ENCODE assay signal across 9 mouse cellular contexts in genomic region chr2:32742173-32742531, GRCm38 (mm10). TPM values are rescaled to one million over a fixed set of nuclear protein-coding genes. Genes with fewer than 3 reads are reported as not detected.
DNase-seq lines count a peak whose midpoint lies in the region; ATAC-seq lines count a peak whose summit lies in the region.
"Had no signal": no experiment of that assay in that cellular context is flagged by ENCODE, and none has a peak within 500 bp of the region (broad histone marks: within the 10 kb centered on the region; RNA-seq: fewer than 3 reads in every experiment).

No protein-coding gene starts in this region.

- H3K4me1 ChIP-seq in heart, embryonic 14.5 days (ENCODE audit: control insufficient read depth in 2 of 2, insufficient read depth in 2 of 2, low read length in 2 of 2) = peaks cover 6 to 10% of the 10 kb centered on the region in 2 experiments
- H3K4me1 ChIP-seq in hindbrain, embryonic 12.5 days = peaks cover 33% of the 10 kb centered on the region
- H3K4me1 ChIP-seq in limb, embryonic 10.5 days = peaks cover 18% of the 10 kb centered on the region

- 15% methylated on average over 18 of the region's 18 CpGs for WGBS in heart, embryonic 14.5 days
- 2% methylated on average over 18 of the region's 18 CpGs for WGBS in hindbrain, embryonic 12.5 days
- 2% methylated on average over 18 of the region's 18 CpGs for WGBS in limb, embryonic 10.5 days

- H3K4me2 ChIP-seq in heart, embryonic 14.5 days (ENCODE audit: low read length) = peak overlapping the region; percentile 76
- peak overlapping the region; percentile 97 for H3K4me2 ChIP-seq in hindbrain, embryonic 12.5 days (replicated peaks)

- no peak overlapping the region for H3K27ac ChIP-seq in heart, embryonic 14.5 days (replicated peaks in 1 of 2; ENCODE audit: control insufficient read depth in 1 of 2, insufficient read depth in 1 of 2, low read depth in 2 of 2, low read length in 2 of 2)
- peak overlapping the region; percentile 91 for H3K27ac ChIP-seq in hindbrain, embryonic 12.5 days
- no peak overlapping the region for H3K27ac ChIP-seq in limb, embryonic 10.5 days

- DNase-seq in heart, adult 9 months (ENCODE audit: low spot score in 2 of 2) = no peak
- peak; percentile 79 for DNase-seq in embryo, embryonic 10 days (ENCODE audit: low spot score)
- peak; percentile 72 for DNase-seq in limb, embryonic 10.5 days (ENCODE audit: low spot score)
- DNase-seq in right cerebral cortex, adult 2 months (ENCODE audit: low spot score in 2 of 2) = peak; percentile 87
- DNase-seq in T-cell, adult 2 months (ENCODE audit: low spot score) = no peak

- H3K4me3 ChIP-seq in heart, embryonic 14.5 days (ENCODE audit: control insufficient read depth in 1 of 2, insufficient read depth in 1 of 2, low read depth in 1 of 2, low read length in 2 of 2) = peak overlapping the region; percentile 43 to 47
- peak overlapping the region; percentile 79 for H3K4me3 ChIP-seq in hindbrain, embryonic 12.5 days
- H3K4me3 ChIP-seq in limb, embryonic 10.5 days = peak overlapping the region; percentile 60

- peaks cover 35% of the 10 kb centered on the region for H3K36me3 ChIP-seq in heart, embryonic 14.5 days (ENCODE audit: control insufficient read depth, insufficient read depth, low read length)
- peaks cover 24% of the 10 kb centered on the region for H3K36me3 ChIP-seq in hindbrain, embryonic 12.5 days
- H3K36me3 ChIP-seq in limb, embryonic 10.5 days = peaks cover 19% of the 10 kb centered on the region

- no peaks in the 10 kb centered on the region for H3K9me3 ChIP-seq in heart, embryonic 14.5 days (ENCODE audit: control insufficient read depth, low read length)
- no peaks in the 10 kb centered on the region for H3K9me3 ChIP-seq in hindbrain, embryonic 12.5 days (replicated peaks)
- no peaks in the 10 kb centered on the region for H3K9me3 ChIP-seq in limb, embryonic 10.5 days (replicated peaks)

- H3K9ac ChIP-seq in heart, embryonic 14.5 days (ENCODE audit: low read length) = peak overlapping the region; percentile 69; the same call in 1 of the 2 replicates
- H3K9ac ChIP-seq in hindbrain, embryonic 12.5 days = peak overlapping the region; percentile 81

- peaks cover 38% of the 10 kb centered on the region for H3K27me3 ChIP-seq in heart, embryonic 14.5 days (ENCODE audit: control insufficient read depth, insufficient read depth, low read length)
- peaks cover 11% of the 10 kb centered on the region for H3K27me3 ChIP-seq in hindbrain, embryonic 12.5 days
- peaks cover 64% of the 10 kb centered on the region for H3K27me3 ChIP-seq in limb, embryonic 10.5 days (ENCODE audit: low read depth, poor library complexity, severe bottlenecking)
- H3K27me3 ChIP-seq: CH12.LX had no signal

- ATAC-seq in heart, embryonic 14.5 days (ENCODE audit: insufficient number of reproducible peaks, insufficient read depth, low FRiP score, low read depth) = no peak
- peak; percentile 91 for ATAC-seq in hindbrain, embryonic 12.5 days (ENCODE audit: low FRiP score)
- ATAC-seq in erythroblast, adult 5-6 weeks (replicated peaks; ENCODE audit: low FRiP score, poor library complexity, severe bottlenecking) = no peak

RNA-seq across cellular contexts. Expression of gene 6330409D20Rik, which starts 1.3 kb away (rescaled TPM):
- polyA plus RNA-seq in heart, embryonic 14.5 days (2014; fragmentation: Nextera tagmentation; extraction: Ambion mirVana) = 0.68 TPM in 1 of 2 replicates, not detected in the other
- 1.6 and 2.0 TPM in 2 replicates for polyA plus RNA-seq in hindbrain, embryonic 12.5 days (2016; fragmentation: Nextera tagmentation; extraction: Ambion mirVana)
- 0.14 TPM in 1 of 2 replicates, not detected in the other for polyA plus RNA-seq in limb, embryonic 10.5 days (2016; fragmentation: Nextera tagmentation; extraction: Ambion mirVana)
- total RNA-seq in erythroblast, adult 5-6 weeks (2015; ENCODE audit: low replicate concordance) = not detected in 2 replicates
- not detected in 2 replicates for total RNA-seq in erythroblast, adult 5-6 weeks (2017; ENCODE audit: low replicate concordance)
- total RNA-seq: CH12.LX had no signal

RNA-seq across cellular contexts. Expression of gene Tor2a, which starts 14.9 kb away (rescaled TPM):
- 38.0 and 42.7 TPM in 2 replicates for polyA plus RNA-seq in heart, embryonic 14.5 days (2014; fragmentation: Nextera tagmentation; extraction: Ambion mirVana)
- 52.1 and 55.9 TPM in 2 replicates for polyA plus RNA-seq in hindbrain, embryonic 12.5 days (2016; fragmentation: Nextera tagmentation; extraction: Ambion mirVana)
- 52.9 and 61.1 TPM in 2 replicates for polyA plus RNA-seq in limb, embryonic 10.5 days (2016; fragmentation: Nextera tagmentation; extraction: Ambion mirVana)
- 10.4 and 11.3 TPM in 2 replicates for total RNA-seq in erythroblast, adult 5-6 weeks (2015; ENCODE audit: low replicate concordance)
- 4.7 and 8.8 TPM in 2 replicates for total RNA-seq in erythroblast, adult 5-6 weeks (2017; ENCODE audit: low replicate concordance)

RNA-seq across cellular contexts. Expression of gene Sh2d3c, which starts 21.3 kb away (rescaled TPM):
- 23.7 and 27.7 TPM in 2 replicates for polyA plus RNA-seq in heart, embryonic 14.5 days (2014; fragmentation: Nextera tagmentation; extraction: Ambion mirVana)
- polyA plus RNA-seq in hindbrain, embryonic 12.5 days (2016; fragmentation: Nextera tagmentation; extraction: Ambion mirVana) = 33.5 and 34.8 TPM in 2 replicates
- 16.2 and 20.9 TPM in 2 replicates for polyA plus RNA-seq in limb, embryonic 10.5 days (2016; fragmentation: Nextera tagmentation; extraction: Ambion mirVana)
- 15.4 and 23.2 TPM in 2 replicates for total RNA-seq in erythroblast, adult 5-6 weeks (2015; ENCODE audit: low replicate concordance)
- 5.2 and 6.4 TPM in 2 replicates for total RNA-seq in erythroblast, adult 5-6 weeks (2017; ENCODE audit: low replicate concordance)

RNA-seq across cellular contexts. Expression of gene Cdk9, which starts 29.3 kb away (rescaled TPM):
- polyA plus RNA-seq in heart, embryonic 14.5 days (2014; fragmentation: Nextera tagmentation; extraction: Ambion mirVana) = 44.5 and 45.3 TPM in 2 replicates
- polyA plus RNA-seq in hindbrain, embryonic 12.5 days (2016; fragmentation: Nextera tagmentation; extraction: Ambion mirVana) = 99.0 and 101 TPM in 2 replicates
- 156 and 160 TPM in 2 replicates for polyA plus RNA-seq in limb, embryonic 10.5 days (2016; fragmentation: Nextera tagmentation; extraction: Ambion mirVana)
- total RNA-seq in erythroblast, adult 5-6 weeks (2015; ENCODE audit: low replicate concordance) = 15.0 and 25.9 TPM in 2 replicates
- 18.1 and 19.5 TPM in 2 replicates for total RNA-seq in erythroblast, adult 5-6 weeks (2017; ENCODE audit: low replicate concordance)

RNA-seq across cellular contexts. Expression of gene Ttc16, which starts 33.3 kb away (rescaled TPM):
- polyA plus RNA-seq in heart, embryonic 14.5 days (2014; fragmentation: Nextera tagmentation; extraction: Ambion mirVana) = 0.22 TPM in 1 of 2 replicates, not detected in the other
- polyA plus RNA-seq in hindbrain, embryonic 12.5 days (2016; fragmentation: Nextera tagmentation; extraction: Ambion mirVana) = 0.63 and 1.1 TPM in 2 replicates
- polyA plus RNA-seq in limb, embryonic 10.5 days (2016; fragmentation: Nextera tagmentation; extraction: Ambion mirVana) = 0.23 and 0.38 TPM in 2 replicates
- total RNA-seq in erythroblast, adult 5-6 weeks (2015; ENCODE audit: low replicate concordance) = not detected in 2 replicates
- not detected in 2 replicates for total RNA-seq in erythroblast, adult 5-6 weeks (2017; ENCODE audit: low replicate concordance)

Comparison
In these comparisons a context has a peak if more than half of its experiments do, and no peak if none do; other contexts are left out.
1. DNase-seq: peak in embryo, embryonic 10 days (single experiment), limb, embryonic 10.5 days (single experiment) and right cerebral cortex, adult 2 months (2 of 2); none in heart, adult 9 months (0 of 2) and T-cell, adult 2 months (single experiment).
2. Peak in every context shown above with its lines, with median percentiles within 50 percentile points of each other: H3K4me3 ChIP-seq.